Mouse (Mus musculus) left cerebral cortex, postnatal 25 days (tissue): ENCODE data around the gene Kcnn1. TPM values are rescaled to one million over a fixed set of nuclear protein-coding genes. Genes with fewer than 3 reads are reported as not detected.

Experiments
- DNase-seq, 2 experiments: peaks; one replicate each; pipeline ENCODE4 v3.0.0; 2022; ENCODE audit warnings: low spot score in 2 of 2, mixed read lengths in 1 of 2
- intact Hi-C: fragments of 180-260 bp; cut with DNase I; formaldehyde crosslinking; loops from one replicate; pipeline ENCODE4 v1.15.1; 2025
- total RNA-seq, 2 experiments: library from RNA; stranded (reverse); gene quantifications; 2 replicates each; pipeline ENCODE4 v1.2.3; 2021

The Kcnn1 gene
- total RNA-seq, 2 experiments from 2014 or later: 19.1 to 20.9 TPM

DNA sequence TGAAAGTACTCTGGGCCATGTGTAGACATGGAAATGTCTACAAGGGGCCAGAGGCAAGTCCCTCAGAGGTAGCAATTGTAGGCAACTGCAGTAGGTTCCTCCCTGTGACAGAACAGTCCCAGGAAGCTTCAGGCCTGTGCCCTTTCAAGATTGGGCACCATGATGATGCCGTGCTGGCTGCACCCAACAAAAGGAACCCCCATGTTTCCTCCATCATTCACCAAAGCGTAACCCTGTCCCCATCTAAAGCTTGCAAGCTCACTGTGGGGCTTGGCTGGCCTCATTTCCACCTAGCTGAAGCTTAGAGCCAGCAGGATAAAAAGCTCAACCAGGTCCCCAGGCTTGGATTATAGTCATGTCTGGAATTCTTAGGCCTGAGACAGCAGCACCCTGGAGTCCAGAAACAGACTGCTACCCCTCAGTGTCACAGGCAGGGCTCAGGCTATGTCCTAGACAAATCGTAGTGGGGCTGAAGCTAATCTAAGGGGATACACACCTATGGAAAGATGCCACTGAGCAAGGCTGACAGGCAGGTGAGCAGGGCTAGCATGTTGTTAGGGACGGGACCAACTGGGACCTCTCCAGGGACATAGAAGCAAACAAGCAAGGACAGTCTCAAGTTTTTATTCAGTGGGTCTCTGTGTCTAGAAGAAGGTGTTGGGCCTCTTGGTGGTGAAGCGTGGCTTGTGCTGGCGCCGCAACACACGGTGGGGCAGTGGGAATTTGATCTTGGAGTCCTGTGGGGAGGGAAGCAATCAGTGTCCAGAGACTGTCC, 31.9 kb upstream of the Kcnn1 start:
- DNase-seq: no peak
- intact Hi-C loops: loop anchor here (5.0 kb wide), 3 partner anchors 312 to 567 kb away; partner anchors contain the start of genes Abhd8, Haus8, Mrpl34 and Myo9b

DNA sequence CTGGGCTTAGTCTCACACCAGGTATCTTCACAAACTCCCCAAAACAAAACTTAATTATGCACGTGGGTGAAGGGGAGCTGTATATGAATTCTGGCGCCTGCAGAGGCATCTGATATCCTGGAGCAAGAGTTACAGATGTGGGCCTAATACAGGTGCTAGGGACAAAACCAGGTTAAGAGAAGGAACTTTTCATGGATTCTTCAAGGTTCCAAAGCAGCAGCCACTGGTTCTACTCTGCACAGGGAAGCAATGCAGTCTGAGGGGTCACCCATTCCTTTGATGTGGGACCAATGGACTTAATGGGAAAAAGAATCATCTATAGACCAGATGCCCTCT, 31.3 kb upstream of the Kcnn1 start:
- no peak for DNase-seq
- intact Hi-C loops: no loop called here

DNA sequence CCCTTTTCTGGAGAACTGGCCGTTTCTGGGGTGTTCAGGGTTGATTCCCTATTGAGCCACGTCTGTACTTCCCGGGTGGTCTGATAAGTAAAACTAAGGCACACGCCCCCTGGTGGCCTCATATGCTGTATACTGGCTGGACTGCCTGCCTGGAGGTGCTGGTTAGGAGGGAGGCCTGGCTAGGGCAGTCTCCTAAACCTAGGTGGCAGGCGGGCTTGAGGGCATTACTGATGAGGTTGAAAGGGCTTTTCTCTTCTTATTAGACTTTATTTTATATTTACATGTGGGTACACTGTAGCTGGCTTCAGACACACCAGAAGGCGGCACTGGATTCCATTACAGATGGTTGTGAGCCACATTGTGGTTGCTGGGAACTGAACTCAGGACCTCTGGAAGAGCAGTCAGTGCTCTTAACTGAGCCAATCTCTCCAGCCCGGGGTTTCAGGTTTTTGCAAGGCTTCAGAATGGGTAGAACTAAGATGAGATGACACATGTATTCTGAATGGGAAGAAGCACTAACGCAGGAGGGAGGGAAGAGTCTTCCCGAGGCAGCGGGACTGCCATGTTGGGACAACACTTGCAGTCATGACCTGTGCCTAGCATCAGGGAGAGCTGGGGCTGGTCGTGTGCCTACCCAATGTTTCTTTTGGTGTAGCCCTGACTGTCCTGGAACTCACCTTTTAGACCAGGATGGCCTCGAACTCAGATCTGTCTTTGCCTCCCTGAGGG, 30.8 kb upstream of the Kcnn1 start:
- DNase-seq: peak; percentile 58 to 64
- intact Hi-C loops: loop anchor here (1.0 kb wide), 1 partner anchor 21 kb away; the partner anchor contains the start of gene Ccdc124

DNA sequence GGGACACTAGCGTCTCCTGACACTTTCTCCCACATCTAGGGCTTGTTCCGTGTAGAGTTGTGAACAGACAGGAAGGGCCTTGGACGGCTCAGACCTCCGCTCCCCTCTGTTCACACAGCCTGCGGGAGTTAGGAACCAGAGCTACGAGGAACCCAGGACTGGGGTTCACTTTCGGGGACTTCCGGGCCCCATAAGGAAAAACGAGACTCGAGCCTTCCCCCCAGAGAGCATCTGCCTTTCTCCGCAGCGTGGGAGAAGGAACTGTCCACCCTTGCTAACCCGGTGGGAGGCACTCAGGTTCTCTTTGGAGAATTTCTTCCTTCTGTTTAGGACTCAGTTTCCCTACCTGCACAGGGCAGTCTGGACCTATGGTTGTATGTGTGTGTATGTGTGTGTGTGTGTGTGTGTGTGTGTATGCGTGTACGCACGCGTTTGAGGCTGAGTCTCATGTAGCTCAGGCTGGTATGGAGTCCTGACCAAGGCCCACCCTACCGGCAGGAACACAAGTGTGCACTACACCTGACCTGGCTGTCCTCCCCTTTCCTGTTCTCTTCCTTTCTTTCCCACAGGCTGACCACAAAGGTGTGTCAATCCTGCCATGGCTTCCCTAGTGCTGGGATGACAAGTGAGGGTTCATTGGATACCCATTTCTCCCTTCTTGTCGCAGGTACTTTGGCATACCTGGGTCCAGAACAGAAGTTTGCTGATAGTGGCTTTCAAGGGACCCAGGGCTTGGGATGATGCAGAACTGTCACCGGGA, 30.0 kb upstream of the Kcnn1 start:
- intact Hi-C loops: loop anchor here (1.0 kb wide), 1 partner anchor 20 kb away; the partner anchor contains the start of gene Ccdc124
- DNase-seq: no peak

DNA sequence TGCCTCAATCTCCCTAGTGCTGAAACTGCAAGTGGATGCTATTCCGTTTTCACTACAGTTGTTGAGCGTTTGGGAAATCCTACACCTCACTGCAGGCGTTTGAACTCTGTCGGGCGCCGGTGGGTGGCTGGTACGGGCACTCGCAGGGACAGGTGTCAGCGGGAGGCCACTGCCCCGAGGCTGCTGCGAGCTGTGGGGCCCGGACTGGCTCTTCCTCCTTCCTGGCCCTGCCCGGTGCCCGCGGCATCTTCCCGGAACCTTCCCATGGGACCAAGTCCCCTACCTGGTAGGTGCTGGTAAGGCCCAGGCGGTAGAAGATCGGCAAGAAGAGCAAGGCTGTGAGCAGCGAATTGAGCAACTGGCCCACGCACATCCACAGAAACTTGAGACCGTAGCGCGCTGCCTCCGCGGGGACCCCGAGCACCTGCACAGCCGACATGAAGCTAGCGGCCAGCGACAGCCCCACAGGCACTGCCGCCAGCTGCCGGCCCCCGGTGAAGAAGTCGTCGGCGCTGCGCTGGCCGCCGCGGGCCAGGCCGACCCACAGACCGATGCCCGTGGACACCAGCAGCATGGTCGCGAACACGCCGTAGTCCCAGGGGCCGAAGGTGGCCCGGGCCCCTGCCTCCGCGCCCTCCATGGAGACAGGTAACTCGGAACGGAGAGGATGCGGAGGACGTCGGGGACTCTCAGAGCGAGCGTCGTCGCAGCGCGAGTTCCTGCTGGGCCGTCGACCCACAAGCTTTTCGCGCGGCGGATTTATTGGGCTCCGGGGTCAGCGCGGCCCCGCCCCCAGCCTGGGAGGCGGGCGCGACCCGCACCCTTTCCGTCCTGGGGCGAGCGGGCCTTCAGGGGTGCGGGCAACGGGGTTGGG, 29.2 kb upstream of the Kcnn1 start, which contains the start of gene Slc5a5:
Slc5a5 (minus strand) TSS at position 736 of the 874 bp plus-strand sequence.
- intact Hi-C loops: no loop called here
- DNase-seq: no peak

DNA sequence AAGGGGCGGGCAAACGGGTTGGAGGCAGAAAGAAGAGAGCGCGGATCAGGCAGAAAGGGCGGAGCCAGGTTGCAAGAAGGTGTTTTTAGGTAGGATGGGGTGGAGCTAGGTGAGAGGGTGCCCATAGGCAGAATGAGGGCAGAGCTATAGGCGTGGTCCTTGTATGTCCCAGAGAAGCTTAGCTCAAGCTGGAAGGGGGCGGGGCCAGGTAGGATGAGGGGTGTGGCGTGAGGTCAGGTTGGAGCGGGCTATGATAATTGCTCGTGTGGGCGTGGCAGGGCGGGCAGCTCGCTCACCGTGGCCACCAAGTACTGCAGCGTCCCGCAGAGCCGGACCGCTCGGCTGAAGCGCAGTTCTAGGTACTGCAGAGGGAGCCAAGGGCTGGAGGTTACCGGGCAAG, 28.3 kb upstream of the Kcnn1 start:
- DNase-seq: no peak
- intact Hi-C loops: no loop called here

DNA sequence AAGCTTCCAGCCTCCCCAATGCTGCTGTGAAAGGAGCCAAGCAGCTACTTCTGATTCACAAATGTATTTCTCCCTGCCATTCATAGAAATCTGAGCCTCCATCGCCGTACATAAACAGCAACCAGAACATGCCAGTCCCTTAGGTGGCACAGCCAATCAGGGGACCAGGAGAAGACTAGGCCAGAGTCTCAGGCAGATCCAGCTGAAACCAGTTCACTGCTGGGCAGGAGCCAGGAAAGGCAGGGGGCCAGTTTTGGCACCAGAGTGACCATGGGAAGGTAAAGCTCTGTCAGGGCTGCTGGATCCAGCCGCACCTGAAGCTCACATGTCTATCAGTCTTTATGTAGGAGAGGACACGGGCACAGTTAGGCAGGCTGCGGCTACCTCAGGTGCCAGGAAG, 27.6 kb upstream of the Kcnn1 start:
- DNase-seq: no peak
- intact Hi-C loops: no loop called here

DNA sequence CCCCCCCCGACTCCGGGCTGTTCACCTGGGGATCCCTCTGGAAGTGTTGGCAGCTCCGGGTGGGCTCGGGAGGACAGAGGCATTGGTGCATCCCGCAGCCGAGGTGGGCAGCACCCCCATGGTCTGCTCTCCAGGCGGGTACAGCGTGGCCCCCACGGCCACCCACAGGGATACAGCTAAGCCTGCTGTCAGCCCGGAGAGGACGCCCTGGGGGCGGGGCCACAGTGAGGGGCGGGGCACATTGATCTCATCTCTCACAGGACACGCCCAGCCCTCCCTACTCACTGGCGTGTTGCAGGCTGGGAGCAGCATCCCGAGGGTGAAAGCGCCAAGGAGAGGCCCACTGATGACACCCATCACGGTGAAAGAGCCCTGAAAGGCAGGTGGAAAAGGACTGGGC, 24.6 kb upstream of the Kcnn1 start:
- intact Hi-C loops: no loop called here
- DNase-seq: peak in 1 of 2 experiments; percentile 44

DNA sequence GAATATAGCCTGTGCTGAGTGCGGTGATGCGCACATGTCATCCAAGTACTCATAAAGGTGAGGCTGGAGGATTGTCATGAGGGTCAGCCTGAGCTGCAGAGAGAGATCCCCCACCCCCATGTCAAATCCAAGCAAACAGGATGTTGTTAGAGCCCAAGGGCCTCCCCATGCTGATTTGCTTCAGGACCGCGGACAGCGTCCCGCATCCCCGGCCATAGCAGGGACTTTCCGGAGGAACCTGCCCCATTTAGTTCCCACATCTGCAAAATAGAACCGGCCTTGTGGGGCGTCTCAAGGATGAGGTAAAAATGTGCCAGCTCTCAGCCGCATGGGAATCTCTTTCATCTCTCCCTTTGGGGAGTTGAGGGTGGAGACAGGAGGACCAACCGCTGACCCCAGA, 22.6 kb upstream of the Kcnn1 start:
- intact Hi-C loops: no loop called here
- no peak for DNase-seq

DNA sequence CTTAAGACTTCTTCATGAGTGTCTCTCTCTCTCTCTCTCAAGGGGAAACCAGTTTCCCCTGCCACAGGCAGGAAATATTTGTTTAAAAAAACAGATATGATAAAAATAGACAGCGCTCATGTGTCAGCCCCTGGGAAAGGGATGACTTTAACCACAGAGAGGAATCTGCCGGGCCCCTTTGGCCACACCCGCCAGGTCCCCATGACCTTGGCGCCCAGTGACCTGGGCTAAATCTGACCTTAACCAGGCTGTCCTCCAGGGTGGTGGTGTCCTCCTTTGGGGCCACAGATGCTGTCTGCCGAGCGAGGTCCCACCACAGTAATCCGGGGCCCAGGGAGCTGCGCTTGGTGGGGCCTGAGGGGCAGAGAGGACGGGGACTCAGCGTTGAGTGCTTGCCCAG, 21.6 kb upstream of the Kcnn1 start:
- intact Hi-C loops: no loop called here
- no peak for DNase-seq

DNA sequence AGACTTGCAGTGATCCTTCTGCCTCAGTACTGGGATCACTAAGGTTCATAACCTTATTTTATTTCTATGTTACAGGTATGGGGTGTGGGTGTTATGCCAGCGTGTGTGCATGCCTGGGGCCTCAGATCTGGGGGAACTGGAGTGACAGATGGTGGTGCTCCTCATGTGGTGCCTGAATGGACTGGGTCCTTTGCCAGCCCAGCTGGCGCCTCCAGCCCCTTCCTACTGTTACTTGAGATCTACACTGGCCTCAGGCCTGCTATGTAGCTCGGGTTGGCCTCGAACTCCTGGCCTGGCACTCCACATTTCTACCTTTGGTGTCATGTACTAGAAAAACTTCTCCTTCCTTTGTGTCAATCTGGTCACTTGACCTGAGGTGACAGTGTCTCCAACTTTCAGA, 21.1 kb upstream of the Kcnn1 start:
- intact Hi-C loops: no loop called here
- DNase-seq: no peak

DNA sequence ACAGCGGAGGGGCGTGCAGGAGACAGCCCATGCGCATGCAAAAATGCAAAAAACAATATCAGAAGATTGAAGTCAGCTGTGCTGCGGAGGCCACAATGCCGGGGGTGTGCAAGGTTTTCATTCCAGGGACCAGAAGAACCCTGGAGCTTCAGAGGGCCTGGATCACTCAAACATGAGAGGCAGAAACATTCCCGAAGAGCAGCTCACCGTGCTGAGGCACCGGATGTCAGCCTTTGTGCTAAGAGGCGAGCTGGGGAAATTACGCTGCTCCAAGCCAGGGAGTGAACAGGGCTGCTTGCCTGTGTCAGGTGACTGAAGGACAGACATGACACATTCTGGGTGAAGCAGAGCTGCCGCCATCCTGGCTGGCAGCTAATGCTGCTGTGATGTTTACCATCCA, 17.5 kb upstream of the Kcnn1 start:
- intact Hi-C loops: no loop called here
- no peak for DNase-seq

DNA sequence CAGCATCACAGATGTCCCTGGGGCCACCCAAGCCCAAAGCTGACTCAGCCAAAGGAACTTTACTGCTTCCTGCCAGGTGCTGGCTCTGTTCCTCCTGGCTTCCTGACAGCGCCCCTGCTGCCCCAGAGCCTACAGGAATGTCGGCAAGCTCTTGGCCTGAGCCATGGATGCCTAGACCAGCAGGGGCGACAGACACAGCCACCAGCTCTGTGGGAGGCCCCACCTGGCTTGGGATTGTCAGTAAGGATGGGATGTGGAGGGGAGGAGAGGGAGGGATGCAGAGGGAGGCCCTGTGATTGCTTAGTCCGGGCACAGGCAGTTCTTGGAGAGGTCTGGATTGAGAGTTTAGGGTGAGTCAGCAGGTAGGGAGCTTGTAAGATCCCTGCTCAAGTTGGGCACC, 17.1 kb upstream of the Kcnn1 start:
- DNase-seq: peak in 1 of 2 experiments; percentile 47
- intact Hi-C loops: no loop called here

DNA sequence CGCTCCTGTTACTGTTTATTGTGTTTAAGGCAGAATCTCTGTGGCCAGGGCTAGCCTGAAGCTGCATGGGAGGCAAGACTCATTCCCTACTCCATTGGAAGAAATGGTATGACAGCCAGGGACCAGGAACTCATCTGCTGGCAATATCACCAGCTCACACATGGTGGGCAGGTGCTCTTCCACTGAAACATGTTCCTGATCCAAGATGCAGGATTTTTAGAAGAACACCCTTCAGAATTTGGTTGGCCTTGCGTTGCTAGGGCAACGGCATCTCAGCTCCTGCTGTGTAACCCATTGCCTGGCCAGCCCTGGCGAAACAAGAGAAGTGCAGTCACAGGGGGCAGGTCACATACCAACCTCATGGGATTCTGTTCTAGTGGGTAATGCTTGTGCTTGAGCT, 16.4 kb upstream of the Kcnn1 start:
- no peak for DNase-seq
- intact Hi-C loops: no loop called here

DNA sequence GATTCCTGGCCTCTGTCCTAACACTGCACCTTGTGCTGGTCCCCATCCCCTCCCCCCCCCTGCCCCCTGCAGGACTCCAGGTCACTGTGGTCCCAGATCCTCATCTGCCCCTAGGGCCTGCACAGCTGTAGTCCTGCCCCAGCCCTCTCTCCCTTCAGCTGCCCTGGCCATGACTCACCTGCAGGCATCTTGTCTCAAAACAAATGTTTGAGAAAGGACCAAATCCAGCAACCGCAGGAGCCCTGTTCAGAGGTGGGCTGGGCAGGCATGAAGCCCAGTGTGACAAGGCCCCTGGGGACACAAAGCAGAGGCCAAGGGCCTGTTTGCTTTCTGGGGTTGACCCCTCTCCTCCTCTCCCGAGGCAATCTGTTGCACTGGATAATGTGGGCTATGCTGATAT, 15.1 kb upstream of the Kcnn1 start:
- no peak for DNase-seq

DNA sequence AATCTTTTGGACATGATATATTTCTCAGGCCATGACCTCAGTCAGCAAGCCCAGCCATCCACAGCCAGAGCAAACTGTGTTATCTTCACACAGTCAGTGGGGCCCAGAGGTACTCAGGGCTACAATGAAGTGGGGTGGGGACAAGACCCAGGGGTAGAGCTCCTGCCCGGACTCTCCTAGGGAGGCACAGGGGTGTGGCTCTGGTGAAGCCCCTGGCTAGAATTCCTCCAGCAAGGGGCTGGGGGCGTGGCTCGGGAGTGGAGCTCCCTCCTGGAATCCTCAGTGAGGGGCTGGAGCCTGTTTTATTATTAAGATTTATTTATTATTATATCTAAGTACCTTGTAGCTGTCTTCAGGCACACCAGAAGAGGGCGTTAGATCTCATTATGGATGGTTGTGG, 13.3 kb upstream of the Kcnn1 start:
- DNase-seq: no peak
- intact Hi-C loops: no loop called here

More for the DNA sequence above, 15.1 kb upstream of the Kcnn1 start:
- intact Hi-C loops: no loop called here

DNA sequence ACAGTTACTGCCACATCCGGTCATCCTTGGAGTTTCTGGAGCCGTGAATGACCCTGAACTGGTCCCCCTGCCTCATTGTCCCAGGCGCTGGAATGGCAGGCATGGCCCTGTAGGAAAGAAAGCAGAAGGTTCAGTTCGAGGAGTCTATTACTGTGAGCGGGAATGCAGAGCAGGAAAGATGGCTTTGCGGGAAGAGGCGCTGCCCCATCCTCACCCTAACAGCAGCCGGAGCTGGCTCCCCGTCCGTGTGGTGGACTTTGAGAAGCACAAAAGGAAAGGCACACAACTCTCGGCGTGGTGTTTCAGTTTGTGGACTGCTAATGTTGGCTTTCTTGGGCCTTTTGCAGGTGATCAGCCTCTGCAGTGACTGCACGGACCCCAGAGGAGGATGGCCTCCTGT, 11.4 kb upstream of the Kcnn1 start:
- intact Hi-C loops: no loop called here
- no peak for DNase-seq

DNA sequence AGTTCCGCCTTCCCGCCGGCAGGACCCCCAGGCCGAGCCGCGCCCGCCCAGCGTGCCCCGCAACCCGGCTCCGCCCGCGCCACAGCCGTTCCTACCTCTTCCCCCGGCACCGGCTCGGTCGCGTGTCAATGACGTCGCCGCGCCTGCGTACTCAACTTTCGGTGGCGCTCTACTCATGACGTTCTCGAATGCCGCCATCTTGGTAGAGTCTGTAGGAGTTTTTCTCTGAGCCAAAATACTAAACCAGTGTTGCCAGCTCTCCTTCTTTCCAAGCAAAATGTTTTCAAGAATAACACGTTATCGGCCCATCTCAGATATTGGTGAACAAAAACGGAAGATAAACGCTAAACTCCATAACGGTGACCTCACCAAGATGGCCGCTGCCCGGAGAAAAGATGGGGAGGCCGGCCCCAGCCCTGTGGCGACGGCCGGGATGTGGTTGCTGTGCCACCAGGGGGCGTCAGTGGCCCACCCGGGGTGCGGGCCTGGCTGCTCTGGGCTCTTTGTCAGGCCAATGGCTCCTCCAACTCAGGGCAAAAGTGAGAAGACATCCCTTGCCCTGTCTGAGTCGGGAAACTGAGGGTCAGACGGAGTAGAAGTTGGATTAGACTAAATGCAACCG, 10.4 kb upstream of the Kcnn1 start, which contains the start of gene Ccdc124:
Ccdc124 (minus strand) TSS at position 572 of the 622 bp plus-strand sequence.
- DNase-seq: peak; percentile 96 to 98
- intact Hi-C loops: loop anchor here (1.0 kb wide), 2 partner anchors 20 to 24 kb away; partner anchors contain the start of gene Rpl18a
